Mouse (Mus musculus) brain, adult 2 months (tissue): Measurements from ENCODE around the gene Ces4a.
"Not testable (repeated sequence)": the region's sequence is repeated elsewhere in the genome, so short reads cannot be mapped to it uniquely, and the experiment has no call there.

Experiments used
- DNase-seq: peaks from one replicate; pipeline ENCODE4 v3.0.0; 2011; ENCODE audit warnings: low read depth, low spot score

Gene Ces4a

DNA sequence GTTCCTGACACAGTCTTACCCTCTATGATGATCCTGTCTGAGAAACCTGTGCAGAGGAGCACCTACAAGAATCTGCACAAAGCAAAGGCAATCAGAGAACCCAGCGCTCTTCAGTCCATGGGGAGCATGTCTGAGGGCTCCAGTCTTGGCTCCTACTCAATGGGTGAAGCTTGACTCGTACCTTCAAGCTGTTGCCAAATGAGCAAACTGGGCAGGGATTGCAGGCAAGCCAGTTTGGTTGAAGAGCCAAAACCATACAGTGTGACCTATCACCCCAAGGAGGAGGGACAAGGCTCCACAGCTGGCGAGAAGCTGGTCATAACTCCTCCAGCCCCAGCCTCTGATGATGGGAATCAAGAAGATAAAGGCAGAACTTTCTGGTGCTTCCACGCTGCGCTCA is at the start of gene Ces4a:
Ces4a (plus strand) TSS at position 292 of the 400 bp plus-strand sequence.
- DNase-seq, result no peak

DNA sequence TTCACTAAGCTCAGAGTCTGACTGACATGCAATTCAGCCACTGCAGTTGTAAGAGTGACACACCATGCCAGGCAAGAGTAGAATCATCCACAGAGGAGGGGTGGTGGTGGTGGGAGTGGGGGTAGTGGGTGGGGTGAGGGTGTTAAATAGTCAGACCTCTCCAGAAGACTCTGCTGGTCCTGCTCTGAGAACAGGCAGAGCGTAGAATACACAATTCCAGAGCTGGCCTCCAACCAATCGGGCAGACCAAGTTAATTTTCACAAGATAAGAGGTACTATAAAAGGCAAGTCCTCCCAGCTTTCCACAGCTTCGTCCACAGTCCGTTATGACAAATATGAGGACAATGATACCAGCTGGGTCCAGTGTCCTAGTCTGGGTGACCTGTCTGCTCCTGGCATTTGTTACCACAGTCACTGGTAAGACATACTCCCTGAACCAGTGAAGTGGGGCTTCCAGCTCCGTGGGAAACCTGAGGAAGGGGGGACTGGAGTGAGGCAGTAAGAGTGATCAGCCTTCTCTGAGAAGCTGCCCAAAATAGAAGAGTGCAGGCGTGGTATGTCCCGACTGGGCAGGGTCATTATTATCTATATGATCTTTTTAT is 48.0 kb upstream of the Ces4a start, which contains the start of gene Ces3b:
Ces3b (plus strand) TSS at position 305 of the 602 bp plus-strand sequence.
- no peak for DNase-seq

DNA sequence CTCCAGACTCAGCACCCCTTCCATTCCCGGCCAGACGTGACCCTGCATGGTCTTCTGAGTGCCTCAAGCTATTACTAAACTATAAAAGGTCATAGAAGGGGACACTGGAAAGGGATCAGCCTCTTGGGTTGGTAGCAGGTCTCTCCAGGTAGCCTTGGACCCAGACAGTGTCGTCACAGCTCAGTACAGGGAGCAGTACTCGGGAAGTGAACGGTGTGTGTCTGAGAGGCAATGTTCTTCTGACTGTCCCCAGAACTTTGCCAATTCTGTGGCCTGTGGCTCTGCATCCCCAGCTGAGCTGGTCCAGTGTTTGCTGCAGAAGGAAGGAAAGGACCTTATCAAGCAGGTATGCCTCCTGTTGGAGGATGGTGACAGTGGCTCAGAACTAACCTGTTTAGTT is 43.4 kb upstream of the Ces4a start:
- not testable (repeated sequence) for DNase-seq

DNA sequence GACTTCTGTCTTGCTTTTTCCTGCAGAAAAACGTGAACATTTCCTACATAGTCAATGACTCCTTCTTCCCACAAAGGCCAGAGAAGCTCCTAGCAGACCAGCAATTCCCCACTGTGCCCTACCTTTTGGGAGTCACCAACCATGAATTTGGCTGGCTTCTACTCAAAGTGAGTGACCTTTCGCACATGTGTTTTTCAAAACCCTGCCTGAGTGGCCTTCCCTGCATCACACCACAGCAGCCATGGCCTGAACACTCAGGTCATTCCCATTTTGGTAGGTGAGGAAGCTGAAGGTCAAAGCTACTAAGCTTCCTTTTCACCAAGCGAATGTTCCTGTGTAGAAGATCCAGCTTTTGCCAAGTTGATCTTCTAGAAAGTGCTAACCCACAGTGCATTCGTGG is 43.0 kb upstream of the Ces4a start:
- DNase-seq, result no peak

DNA sequence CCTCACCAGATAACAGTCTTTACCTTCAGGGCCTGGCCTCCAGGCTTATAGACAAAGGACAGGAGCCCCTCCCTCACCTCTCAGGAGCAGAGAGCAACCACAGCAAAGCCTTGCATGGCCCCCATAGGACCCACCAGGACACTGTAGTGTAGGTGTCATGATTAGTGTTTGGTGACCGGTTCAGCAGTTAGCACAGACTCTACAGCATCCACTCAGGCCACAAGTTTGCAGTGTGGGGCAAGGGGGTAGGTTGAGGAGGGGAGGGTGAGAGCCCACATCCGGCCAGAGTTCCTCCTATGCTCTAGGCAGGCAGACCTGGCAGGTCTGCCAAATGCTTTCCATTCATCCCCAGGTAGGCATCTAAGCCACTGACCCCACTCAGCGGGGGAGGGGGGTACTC is 37.6 kb upstream of the Ces4a start:
- no peak for DNase-seq

DNA sequence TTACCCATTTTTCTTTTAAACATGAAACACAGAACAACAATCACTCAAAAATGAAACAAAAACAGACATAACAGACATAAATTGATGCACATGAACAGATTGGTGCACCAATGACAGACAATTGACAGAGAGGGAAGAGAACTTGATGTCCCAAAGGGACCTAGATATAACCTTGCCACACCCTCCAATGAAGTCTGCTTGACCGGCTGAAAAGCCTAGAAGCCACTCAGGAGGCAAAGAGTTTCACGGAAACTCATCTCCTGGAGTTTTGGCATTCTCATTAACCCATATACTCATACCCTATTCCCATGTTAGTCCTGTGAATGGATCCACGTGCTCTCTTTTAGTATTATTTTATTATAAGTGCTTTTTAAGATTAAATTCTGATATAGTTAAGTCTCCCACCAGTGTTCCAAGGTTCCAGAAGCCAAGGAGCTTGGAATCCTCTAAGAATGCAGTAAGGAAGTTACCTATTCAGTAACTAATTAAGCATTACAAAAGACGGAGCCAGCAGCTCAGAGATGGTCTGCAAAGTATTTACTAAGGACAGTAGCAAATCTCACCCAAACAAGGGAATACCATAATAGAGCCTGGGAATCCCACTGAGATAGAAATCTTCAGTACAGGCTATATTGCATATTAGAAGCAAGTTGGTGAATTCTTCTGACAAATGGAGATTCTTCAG is 29.4 kb upstream of the Ces4a start:
- DNase-seq, result not testable (repeated sequence)

DNA sequence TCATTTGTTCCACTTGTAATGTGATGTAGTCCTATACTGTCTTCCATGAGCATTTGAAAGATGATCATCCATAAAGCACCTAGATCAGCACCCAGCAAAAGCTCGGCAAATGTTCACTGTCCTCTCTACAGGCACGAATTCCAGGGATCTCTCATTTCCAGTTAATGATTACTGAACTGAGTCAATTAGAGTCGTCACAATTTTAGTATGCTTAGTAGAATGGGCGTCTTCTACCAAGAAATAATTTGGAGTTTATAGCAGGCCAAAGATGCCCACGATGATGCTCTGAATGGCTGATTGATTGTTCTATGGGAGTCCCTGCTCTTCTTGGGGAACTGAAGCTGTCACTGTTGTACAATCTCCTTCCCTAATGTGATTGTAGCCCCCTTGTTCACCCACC is 27.9 kb upstream of the Ces4a start:
- not testable (repeated sequence) for DNase-seq

DNA sequence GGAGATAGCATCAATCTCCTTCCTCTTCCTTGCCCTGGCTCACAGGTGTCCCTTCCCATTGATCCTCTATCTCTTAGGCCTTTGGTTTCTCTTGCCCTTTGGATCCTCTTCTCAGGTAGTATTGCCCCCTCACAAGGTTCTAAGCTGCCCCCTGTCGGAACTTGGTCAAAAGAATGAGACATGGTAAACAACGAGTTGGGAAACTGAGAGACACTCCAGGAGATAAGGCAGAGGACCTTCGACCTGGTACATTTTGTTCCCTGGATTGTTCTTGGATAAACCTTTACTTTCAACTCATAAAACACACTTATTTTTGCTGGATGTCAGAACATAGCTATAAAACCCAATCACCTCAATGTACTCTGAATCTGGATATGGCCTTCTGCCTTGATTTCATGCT is 27.4 kb upstream of the Ces4a start:
- DNase-seq, result no peak

DNA sequence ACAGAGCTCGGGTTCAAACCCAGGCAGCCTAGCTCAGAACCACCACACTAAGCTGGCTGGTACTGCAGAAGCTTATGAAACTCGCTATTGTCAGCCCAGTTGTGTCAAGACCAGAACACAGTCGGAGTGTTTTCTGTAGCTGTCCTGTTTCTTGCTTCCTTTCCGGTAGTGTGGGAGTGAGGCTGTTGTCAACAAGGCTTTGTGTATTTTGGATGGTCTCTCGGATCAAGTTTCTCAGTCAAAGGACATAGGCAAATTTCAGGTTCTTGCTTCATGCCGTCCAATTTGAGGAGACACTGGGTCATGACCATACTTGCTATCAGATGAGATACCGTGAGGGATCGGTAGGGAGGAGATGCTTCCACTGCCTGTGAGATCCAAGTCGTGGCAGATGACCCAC is 1.7 kb upstream of the Ces4a start:
- DNase-seq, result no peak

DNA sequence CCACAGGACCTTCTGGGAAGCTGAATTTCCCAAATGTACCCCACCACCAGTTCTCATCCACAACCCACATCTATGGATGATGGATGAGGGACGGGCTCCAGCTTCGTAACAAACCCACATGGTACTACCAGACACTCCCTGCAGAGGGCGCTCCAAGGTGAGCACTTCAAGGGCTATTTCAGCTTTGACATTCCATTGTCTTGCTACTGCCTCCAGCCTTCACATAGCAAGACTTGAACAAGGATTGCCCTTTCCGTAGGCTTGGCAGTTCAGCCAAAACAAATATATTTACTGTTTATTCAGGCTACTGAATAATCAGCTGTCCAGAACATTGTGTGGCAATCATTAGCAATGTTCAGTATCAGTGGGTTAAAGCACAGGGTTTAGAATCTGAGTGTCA is 6.8 kb downstream of the Ces4a start:
- peak; percentile 60 for DNase-seq

DNA sequence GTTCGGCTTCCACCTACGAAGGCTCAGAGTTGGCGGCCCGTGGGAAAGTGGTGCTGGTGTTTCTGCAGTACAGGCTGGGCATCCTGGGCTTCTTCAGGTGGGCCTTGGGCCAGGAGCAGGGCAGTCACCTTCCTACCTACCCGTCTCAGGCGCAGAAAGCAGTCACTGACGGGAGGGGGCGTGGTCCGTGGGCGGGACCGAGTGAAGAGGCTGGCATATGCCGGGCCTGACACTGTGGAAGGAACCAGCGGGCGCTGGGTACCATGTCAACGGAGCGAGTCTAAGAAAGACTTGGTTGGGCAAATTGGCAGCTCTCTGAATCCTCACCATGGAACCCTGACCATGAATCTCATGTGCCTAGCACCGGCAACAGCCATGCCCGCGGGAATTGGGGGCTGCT is 10.8 kb downstream of the Ces4a start:
- no peak for DNase-seq

DNA sequence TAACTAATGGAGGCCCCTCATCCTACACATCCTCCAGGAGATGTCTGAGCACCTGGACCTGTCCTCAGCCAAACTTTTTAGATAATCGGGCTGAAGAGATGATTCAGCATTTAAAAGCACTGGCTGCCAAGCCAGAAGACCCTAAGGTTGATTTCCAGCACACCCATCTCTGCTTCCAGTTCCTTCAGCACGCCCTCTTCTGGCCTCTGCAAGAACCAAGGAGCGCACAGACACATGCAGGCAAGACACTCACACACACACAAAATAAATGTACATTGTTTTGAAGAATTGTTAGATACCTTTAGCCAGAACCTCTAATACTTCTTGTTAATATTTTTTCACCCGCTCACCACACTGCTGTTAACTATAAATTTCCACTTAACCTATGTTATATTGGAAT is 20.1 kb downstream of the Ces4a start:
- DNase-seq, result no peak

DNA sequence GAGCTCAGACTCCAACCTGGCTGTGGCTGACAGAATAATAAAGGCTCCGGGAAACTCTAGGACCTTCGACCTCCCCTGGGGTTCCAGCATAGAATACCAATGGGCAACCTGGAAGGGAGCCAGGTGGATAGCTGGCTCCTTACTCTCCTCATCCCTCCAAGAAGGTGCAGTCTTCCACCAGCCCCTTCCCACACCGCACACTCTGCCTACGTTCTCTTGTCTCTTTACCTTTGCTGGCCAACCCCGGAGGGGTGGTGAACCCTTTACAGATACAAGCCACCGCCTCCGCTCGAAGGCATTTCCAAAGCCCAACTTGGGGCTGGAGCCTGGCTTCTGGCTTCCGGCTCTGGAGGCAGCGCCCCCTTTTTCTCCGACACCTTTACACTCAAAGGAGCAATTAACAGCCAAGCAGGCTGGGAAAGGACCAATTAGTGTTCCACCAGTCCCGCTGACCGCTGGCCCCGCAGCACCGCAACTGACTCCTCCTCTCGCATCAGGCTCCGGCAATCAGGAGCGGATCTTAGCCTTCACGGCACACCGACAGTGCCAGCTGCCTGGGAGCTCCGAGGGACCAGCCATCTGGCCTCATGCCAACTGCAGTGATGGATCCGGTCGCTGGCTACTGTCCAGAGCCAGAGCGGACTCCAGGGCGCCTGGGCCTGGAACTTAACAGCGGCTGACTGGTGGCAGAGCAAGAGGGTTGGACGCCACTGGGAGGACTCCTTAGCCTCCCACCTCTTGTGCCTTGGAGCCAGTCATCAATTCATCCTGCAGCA is 21.2 kb downstream of the Ces4a start:
- DNase-seq, result peak; percentile 78

DNA sequence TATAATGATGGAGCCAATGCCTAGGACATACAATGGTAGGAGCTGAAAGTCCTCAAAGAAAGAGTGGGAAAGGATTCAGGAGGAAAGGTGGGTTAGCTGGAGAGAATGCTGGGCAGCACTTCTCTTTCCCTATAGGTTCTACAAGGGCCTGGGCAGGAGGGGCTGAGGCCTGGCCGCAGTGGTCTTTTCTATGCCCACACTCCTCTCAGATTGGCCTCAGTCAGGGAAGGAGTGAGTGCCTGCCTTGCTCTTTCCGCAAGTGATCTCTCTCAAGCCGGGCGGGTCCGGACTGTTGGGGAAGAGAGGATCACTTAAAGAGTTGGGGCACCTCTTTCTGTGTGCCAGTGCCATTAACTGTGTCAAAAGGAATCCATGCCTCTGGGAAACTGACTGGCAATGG is 22.7 kb downstream of the Ces4a start:
- no peak for DNase-seq

DNA sequence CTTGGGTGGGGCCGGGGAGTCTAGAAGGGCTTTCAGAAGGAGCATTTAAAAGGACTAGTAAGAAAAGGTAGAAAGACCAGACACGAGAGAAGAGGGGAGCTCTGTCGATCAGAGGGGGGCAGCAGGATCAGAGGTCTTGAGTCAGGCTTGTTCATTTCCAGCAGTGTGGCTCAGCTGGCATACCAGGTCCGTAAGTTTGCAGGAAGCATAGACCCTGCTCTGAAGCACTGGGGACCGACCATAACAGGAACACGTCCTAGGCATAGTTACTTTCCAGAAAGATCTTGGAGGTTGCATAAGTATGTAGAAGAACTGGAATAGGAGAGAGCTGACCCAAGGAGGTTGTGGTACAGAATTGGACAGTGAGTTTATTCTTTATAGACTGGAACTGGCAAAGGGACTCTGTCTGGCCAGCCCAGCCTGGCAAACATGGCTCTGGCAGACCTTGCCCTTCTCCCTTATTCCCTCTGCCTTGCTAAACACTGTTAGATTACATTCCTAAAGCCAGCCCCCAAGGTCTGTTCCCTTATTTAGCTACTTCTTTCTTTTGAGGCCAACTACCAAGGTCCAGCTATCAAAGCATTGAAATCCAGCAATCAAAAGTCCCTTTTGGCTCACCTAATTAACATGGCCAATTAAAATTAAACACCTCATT is 23.6 kb downstream of the Ces4a start:
- no peak for DNase-seq

DNA sequence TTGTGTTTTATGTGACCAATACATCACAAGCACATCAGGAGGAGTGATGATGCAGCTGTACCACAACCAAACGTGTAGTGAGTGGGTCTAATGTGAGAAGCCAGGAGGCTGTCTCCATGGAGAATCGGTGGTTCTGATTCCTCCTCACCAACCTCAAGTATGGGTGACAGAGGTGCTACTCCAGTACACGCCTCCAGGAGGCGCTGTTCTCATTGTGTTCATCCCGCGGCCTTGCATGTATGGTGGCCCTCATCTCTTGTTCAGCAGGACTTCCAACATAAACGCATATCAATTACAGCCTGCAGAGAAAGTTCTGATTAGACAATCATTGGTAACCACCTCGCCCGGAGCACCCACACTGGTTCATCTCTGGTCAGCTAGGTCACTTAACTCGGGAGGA is 26.0 kb downstream of the Ces4a start:
- DNase-seq, result peak; percentile 40

DNA sequence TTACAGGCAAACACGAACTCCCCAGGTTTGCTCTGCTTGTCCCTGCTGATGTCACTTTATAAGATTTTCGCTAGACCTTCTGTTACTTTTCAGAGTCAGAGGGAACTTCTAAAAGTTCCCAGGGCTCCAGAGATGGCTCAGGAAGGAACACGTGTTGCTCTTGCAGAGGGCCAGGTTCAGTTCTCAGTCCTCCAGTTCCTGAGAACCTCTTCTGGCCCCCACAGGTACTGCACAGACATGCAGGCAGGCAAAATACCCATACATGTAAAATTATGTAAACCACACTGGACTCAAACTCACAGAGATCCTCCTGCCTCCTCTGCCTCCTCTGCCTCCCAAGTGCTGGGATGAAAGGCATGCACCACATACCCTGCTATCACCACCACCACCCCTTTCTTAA is 26.5 kb downstream of the Ces4a start:
- DNase-seq, result no peak

DNA sequence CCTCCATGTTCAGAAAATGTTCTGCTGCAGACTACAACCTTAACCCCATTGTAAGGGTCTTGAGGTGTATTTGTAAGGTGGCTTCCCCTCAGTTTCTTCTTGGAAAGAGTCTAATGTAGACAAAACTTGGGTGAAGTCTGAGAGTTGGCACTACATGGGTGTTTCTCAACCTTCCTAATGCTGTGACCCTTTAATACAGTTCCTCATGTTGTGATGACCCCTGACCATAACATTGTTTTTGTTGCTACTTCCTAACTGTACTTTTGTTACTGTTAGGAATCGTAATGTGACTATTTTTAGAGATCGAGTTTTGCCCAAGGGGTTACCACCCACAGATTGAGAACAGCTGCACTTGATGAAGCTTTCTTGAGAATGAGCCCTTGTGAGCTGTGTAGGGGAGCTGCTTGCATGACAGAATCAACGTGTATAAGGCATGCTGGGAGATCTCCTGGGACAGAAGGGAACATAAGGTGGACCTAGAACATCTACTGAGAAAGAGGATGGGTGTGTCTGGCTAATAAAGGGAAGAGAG is 29.6 kb downstream of the Ces4a start:
- no peak for DNase-seq

DNA sequence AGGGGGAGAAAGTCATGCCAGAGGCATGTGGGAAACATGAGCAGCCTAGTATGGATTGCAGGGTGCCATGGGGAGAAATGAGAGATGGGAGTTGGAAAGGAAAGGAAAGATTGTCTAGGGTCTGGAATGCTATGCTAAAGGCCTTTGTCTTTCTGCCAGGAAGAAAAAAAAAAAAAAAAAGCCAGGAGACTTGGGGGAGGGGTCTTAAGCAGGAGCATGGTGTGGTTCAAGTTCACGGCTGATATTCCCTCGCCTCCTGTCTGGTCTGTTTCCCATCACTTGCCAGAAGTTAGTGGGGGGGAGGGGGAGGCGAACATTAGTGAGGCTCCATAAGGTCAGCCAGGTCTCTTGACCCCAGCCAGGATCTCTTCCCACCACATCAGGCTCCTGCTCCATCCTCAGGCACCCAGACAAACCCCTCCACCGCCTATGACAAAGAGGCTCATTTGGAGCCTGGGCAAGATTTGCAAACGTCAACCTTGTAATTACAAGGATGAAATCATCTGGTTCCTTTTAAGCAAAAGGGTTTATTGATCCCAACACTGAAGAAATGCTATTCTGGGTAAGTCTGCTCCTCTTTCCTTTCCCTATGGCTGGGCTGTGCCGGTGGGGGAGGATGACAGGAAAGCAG is 32.8 kb downstream of the Ces4a start:
- no peak for DNase-seq

DNA sequence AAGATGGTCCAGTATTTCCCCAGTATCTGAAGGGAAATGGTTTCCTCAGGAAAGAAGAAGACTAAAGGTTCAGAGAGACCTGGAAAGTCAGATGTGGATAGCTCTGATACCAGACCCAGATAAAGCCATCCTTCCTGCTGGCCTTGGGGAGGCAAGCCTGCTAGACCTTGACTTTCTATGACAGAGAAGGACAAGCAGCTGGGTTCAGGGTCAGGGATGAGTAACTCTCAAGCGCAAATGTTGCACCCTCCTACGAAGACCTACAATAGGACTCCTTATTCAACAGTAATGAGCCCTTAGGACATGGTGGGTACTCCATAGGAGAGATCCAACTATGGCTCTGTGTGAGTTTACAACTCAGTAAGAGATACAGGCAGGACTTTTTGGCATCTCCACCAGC is 33.6 kb downstream of the Ces4a start:
- DNase-seq, result no peak

DNA sequence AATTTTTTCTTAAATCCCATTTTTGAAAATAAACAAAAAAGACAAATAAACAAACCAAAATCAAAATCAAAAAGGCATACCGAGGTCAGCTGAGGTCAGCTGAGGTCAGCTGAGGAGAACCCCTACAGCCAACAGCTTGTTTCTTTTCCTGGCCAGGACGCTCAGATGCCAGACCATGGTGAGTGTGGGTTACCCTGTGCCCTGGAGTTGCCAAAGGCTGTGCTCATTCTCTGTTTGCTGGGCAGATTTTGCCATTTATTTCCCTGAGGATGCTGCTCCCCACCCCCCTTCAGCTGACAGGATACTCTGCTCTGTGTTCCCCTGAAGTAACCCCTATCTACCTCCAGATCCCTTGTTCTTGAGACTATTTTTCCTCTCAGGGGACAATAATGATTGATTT is 35.5 kb downstream of the Ces4a start:
- DNase-seq, result no peak

DNA sequence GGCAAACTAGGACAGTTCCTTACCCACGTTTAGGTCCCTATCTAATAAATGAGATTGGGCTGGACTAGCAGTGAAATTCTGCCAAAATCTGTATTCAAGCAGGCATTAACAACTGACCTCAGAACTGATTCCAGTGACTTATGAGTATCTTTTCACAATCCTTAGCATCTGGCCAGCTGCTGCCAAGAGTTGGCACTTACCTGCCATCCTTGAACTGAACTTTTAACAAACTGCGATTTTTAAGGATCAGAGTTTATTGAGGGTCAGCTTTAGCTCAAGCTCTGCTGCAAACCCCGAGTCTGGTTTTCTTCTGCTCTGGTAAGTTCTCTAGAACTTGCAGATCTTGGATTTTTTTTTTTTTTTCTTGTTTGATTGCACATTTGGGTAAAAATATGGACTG is 38.0 kb downstream of the Ces4a start:
- DNase-seq, result no peak
